Mouse (Mus musculus) lung, postnatal 25 days (tissue): ENCODE data around the gene Lcn11.
"Not testable (repeated sequence)": the region's sequence is repeated elsewhere in the genome, so short reads cannot be mapped to it uniquely, and the experiment has no call there.

Source experiments
- DNase-seq: peaks from one replicate; pipeline ENCODE4 v3.0.0; 2022; ENCODE audit warnings: low spot score

Lcn11 gene

GRCm38 (mm10) chr2:25776717-25777116 lies at the start of gene Lcn11:
Gene Lcn11, plus strand, starts transcription at chr2:25777017.
- DNase-seq = no peak

GRCm38 (mm10) chr2:25733199-25733930 lies 43.5 kb upstream of the Lcn11 start:
- no peak for DNase-seq

- not testable (repeated sequence) for DNase-seq
Measured at GRCm38 (mm10) chr2:25736709-25737108, 40.1 kb upstream of the Lcn11 start, which contains the start of gene Obp2b. Gene Obp2b, plus strand, starts transcription at chr2:25737009.

- no peak for DNase-seq
Measured at GRCm38 (mm10) chr2:25741671-25742070, 35.1 kb upstream of the Lcn11 start.

GRCm38 (mm10) chr2:25754201-25754600 lies 22.6 kb upstream of the Lcn11 start:
- DNase-seq = no peak

- no peak for DNase-seq
Measured at GRCm38 (mm10) chr2:25758064-25758625, 18.7 kb upstream of the Lcn11 start.

DNA sequence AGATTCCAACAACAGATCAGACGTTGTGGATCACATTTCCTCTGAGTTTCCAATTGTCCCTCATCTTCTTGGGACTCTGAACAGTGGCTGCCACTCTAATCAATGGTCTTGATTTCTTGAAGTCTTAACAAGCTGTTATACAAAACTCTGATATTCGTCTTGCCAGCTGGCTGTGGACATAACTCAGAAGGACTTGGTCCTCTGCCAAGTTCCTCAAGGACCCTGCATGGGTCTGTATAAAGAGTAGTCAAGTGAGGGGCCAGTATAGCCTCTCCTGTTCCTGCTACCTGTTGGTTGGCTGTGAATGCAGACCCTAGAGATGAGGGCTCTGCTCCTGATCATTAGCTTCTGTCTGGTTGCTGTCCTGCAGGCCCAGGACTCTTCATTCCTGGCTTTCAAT lies 11.5 kb upstream of the Lcn11 start, which contains the start of gene Lcn3:
Lcn3 (plus strand) TSS at position 301 of the 400 bp plus-strand sequence.
- DNase-seq = no peak

GRCm38 (mm10) chr2:25767764-25768163 lies 9.1 kb upstream of the Lcn11 start:
- DNase-seq = no peak

DNA sequence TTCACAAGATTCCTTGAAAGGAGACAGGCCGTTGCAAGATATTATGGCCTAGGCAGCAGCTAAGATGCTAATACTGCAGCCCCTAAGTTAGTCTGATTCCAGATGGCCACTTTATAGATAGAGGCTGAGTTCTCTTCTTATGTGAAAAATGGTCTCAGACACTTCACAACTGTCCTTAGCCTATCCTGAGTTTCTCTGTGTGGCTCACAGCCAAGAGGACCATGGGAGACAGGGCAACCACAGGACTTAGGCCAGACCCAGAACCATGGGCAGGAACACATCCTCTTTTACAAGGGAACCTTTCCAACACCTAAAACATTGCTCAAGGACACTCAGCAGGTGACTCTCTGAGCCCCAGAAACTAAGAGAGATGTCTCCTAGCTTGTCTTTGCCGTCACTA lies 3.3 kb upstream of the Lcn11 start:
- DNase-seq = no peak

GRCm38 (mm10) chr2:25774640-25775039 lies 2.2 kb upstream of the Lcn11 start:
- no peak for DNase-seq

DNA sequence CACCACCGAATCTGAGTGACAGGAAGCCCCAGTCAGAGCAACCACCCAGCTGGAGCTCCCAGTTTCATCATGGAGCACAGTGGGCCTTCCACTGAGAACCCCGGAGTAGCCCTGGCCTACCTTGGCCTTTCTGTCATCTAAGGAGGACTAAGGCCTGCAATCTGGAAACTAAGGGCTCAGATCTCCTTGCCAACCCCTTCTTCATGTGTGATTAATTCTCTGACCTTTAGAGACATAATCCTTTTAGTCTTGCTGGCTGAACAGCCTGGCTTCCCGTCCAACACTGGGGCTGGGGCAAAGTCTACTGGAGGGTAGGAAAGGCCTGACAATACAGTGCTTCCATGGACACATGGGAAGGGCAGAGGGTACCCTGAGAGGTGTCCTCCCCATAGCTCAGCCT lies 826 bp upstream of the Lcn11 start:
- DNase-seq = no peak

GRCm38 (mm10) chr2:25779076-25779475 lies 2.3 kb downstream of the Lcn11 start:
- DNase-seq = no peak

- DNase-seq = no peak
Measured at GRCm38 (mm10) chr2:25780921-25781320, 4.1 kb downstream of the Lcn11 start.

DNA sequence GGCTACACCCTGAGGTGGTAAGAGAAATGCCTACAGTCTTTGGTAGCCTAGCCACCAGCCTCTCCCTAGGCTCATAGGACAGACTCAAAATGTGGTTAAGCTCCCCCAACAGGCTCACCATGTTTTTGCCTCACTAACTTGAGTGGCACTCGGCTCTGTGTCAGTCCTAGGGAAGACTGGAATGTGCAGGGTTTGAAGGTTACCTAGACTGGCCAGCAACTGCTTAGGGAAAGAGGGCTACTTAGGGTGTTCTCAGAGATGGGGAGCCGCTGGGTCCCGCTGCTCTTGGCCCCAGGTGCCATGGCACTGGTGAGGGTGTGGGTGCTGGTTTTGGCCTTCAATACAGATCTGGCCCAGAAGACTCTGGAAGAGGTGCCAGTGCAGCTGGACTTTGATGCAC lies 5.1 kb downstream of the Lcn11 start, which contains the start of gene Gm13539:
Gm13539 (plus strand) TSS at position 301 of the 400 bp plus-strand sequence.
- DNase-seq = no peak

DNA sequence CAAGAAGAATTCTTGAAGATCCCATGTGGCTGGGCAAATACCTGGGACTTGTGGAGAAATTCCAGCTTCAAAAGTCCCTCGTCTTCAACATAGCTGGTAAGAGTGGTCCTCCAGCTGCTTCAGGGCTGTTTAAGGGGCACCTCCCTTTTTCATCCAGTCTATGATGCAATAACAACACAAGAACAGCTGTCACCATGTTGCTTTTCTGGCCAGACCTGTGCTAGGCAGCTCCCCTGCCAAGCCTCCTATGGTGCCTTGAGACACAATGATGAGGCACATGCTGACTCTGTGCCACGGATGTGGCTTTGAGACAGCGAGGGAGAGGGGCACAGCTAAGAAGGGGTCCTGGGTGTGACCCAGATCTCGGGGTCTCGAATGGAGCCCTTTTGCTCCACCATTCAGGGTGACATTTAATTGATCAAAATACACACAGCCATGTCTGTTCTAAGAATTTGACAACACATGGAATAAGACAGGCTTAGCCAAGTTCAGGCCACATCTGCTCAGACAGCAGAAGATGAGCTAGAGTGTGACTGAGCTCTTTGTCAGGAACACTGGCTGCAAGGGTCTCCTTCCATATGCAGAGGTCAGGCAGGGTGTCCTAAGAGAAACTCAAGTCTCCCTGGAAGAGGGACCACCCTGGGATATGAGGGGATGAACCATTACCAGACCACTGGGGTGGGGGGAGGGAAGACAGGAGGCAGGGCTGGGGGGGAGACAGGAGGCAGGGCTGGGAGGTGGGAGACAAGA lies 8.9 kb downstream of the Lcn11 start:
- DNase-seq = no peak

DNA sequence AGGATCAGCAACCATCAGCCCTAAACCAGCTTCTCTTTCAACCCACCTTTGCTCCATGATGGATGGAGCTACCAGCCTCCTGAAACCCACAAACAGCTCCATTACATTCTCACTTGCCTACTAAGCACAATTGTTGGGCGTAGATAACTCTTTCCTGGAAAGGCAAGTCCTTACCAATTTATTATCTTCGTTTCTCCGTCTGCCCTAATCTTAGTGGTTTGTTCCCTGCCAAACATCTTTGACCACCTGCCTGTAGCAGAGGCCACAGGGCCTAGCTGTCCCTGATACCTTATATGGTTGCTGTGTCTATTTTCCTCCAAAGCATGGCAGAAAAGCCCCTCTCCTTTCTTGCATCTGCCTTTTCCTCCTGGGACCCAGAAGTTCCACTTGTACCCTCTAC lies 12.3 kb downstream of the Lcn11 start:
- no peak for DNase-seq

GRCm38 (mm10) chr2:25797635-25798034 lies 20.8 kb downstream of the Lcn11 start:
- DNase-seq = no peak

- DNase-seq = no peak
Measured at GRCm38 (mm10) chr2:25798065-25798464, 21.2 kb downstream of the Lcn11 start.

- DNase-seq = no peak
Measured at GRCm38 (mm10) chr2:25811711-25812110, 34.9 kb downstream of the Lcn11 start.

DNA sequence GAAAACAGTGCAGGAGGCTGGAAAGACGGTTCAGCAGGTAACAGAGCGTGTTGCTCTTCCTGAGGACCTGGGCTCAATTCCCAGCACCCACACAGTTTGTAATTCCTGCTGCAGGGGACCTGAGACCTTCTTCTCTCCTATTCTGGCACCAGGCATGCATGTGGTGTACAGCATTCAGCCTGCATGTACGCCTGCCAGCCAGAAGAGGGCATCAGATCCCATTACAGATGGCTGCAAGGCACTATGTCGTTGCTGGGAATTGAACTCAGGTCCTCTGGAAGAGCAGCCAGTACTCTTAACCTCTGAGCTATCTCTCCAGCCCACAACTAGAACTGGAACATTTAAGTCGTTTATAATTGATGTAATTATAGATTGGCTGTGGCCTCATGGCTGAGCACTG lies 36.5 kb downstream of the Lcn11 start:
- no peak for DNase-seq

DNA sequence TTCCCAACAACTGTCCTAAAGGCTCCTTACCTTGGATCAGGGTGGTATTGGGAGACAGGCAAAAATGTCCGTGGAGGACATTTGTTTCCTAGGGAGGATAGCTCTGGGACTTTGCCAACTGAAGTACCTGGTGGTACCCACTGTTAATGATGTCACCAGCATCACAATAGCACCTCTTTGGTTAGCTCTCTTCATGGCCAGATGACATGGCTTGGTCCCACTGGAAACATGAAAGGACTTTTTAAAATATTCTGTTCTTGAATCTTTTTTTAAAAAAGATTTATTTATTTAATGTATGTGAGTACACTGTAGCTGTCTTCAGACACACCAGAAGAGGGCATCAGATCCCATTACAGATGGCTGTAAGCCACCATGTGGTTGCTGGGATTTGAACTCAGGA lies 38.9 kb downstream of the Lcn11 start, which contains the start of gene Glt6d1:
Glt6d1 (minus strand) TSS at position 101 of the 400 bp plus-strand sequence.
- DNase-seq = not testable (repeated sequence)

DNA sequence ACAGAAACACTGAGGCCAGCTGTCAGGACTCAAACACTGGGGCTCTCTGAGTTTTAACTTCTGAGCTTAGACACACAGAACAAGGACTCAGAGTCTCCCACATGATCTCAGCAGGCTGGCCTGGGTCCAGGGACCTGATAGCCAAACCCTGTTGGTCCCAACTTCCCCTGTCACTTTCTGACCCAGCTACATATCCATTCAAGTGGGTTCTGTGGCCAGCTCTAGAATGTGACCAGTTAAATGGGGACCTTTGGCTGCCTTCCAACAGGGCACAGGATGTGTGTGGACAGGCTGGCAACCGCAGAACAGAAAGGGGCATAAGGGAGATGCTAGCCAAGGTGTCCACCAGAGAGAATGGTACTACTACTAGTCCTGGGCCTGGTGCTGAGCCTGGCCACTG lies 46.0 kb downstream of the Lcn11 start, which contains the start of gene Lcn9:
Lcn9 (plus strand) TSS at position 348 of the 400 bp plus-strand sequence.
- DNase-seq = no peak

DNA sequence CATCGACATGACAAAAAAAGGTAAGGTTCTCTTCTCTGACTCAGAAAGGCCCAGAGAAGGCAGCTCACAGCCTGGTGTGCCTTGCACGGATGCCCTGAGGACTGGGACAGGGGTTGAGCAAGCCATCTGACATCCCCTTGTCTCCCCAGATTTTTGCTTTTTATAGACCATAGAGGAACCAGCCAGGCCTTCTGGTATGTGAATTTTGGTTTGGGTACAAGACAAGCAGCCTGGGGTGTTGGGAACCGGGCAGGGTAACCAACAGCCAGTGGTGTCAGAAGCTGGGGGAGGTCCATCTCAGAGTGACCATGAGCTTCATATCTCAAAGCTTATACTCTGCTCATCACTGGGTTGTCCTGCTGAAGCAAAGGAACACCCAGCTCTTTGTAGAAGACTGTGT lies 47.9 kb downstream of the Lcn11 start:
- no peak for DNase-seq
